Mouse (Mus musculus): ENCODE measurements around the gene Il4ra. TPM values are rescaled to one million over a fixed set of nuclear protein-coding genes. Genes with fewer than 3 reads are reported as not detected.

Il4ra gene
- polyA plus RNA-seq, 1 experiment, result 3.3 TPM

DNA sequence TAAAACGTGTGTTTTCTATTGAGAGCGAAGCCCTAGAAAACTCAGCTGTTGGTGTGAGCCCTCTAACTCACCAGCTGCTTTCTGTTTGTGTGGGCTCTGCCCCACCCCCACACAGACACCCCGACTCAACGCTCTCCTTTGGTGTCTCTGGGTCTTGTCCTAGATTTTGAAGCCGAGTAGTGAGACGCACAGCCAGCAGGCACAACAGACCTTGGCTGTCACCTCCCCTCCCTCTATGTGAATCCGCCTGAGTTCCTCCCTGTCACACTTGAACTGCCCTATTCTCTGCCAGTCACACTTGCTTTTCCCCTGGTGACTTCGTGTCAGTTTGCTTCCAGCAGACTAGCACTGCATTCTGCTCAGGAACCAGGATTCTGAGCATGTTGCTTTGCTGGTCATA lies 4.9 kb downstream of the Il4ra start:
- Histone ChIP-seq H3K4me1 (ENCODE audit: control insufficient read depth, insufficient read depth, low read length) (peaks cover 8% of the 10 kb centered on the region), H3K36me3 (ENCODE audit: control insufficient read depth, insufficient read depth, low read length) (no peaks in the 10 kb centered on the region), H3K27ac (ENCODE audit: control insufficient read depth, insufficient read depth, low read depth, low read length) (no peak overlapping the region), H3K27me3 (ENCODE audit: control insufficient read depth, insufficient read depth, low read length) (no peaks in the 10 kb centered on the region), H3K4me3 (ENCODE audit: control insufficient read depth, low read depth, low read length) (no peak overlapping the region)
- no peak for TF ChIP-seq POLR2A (IDR thresholded peaks at IDR 0.05; ENCODE audit: control insufficient read depth, low read depth, low read length)
- TF ChIP-seq CTCF (IDR thresholded peaks at IDR 0.05; ENCODE audit: control insufficient read depth, insufficient read depth, insufficient replicate concordance, low read depth, low read length), result no peak

DNA sequence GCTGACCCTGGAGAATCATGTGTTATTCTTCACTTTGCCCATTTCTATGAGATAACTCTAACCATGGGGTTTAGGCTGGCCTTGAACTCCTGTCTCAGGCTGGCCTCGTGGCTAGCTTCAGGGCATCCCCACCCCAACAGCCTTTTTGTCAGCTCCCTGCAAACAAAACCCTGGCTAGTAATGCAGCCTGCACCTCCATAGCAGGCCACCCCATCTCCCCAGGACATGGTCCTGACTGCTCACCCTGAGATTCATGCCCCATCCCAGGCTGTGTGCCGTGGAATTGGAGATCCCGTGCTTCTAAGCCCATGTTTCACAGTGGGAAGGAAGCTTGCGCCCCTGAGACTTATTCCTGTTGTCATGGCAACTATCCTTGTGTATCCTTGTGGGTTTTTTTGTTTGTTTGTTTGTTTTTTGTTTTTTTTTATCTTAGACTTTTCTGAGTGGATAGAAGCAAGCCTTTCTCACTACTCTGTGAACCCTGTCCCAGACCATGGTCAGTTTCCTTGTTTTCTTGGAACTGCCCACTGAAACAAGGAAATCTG lies 6.6 kb downstream of the Il4ra start:
- TF ChIP-seq POLR2A (IDR thresholded peaks at IDR 0.05; ENCODE audit: control insufficient read depth, low read depth, low read length) (no peak), CTCF (IDR thresholded peaks at IDR 0.05; ENCODE audit: control insufficient read depth, insufficient read depth, insufficient replicate concordance, low read depth, low read length) (no peak)
- no peak overlapping the region for H3K4me3 ChIP-seq (ENCODE audit: control insufficient read depth, low read depth, low read length)
- no peaks in the 10 kb centered on the region for H3K36me3 ChIP-seq (ENCODE audit: control insufficient read depth, insufficient read depth, low read length)
- no peaks in the 10 kb centered on the region for H3K27me3 ChIP-seq (ENCODE audit: control insufficient read depth, insufficient read depth, low read length)
- H3K4me1 ChIP-seq (ENCODE audit: control insufficient read depth, insufficient read depth, low read length), result peaks cover 2% of the 10 kb centered on the region; the same call in 1 of the 2 replicates
- H3K27ac ChIP-seq (ENCODE audit: control insufficient read depth, insufficient read depth, low read depth, low read length), result no peak overlapping the region

DNA sequence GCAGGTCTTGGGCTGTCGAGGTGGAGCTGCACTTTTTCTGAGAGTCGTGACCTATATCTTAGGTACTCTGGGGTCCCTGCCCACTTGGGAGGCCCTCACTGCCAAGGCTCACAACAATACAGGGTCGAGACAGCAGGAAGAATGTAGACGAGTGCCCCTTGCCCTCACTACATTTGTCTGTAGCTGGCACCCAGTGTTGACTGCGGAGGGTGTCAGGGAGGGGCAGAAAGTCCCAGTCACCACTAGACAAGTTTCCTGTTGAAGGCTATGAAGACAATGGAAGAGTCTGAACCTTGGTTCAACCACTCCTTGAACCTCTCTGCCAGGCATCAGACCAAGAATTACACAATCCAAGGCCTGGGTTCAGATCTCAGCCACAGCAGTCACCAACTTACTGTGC lies 7.1 kb downstream of the Il4ra start:
- TF ChIP-seq CTCF (IDR thresholded peaks at IDR 0.05; ENCODE audit: control insufficient read depth, insufficient read depth, insufficient replicate concordance, low read depth, low read length) (no peak), POLR2A (IDR thresholded peaks at IDR 0.05; ENCODE audit: control insufficient read depth, low read depth, low read length) (no peak)
- no peaks in the 10 kb centered on the region for H3K27me3 ChIP-seq (ENCODE audit: control insufficient read depth, insufficient read depth, low read length)
- no peak overlapping the region for H3K27ac ChIP-seq (ENCODE audit: control insufficient read depth, insufficient read depth, low read depth, low read length)
- H3K4me1 ChIP-seq (ENCODE audit: control insufficient read depth, insufficient read depth, low read length), result peaks cover 2% of the 10 kb centered on the region; the same call in 1 of the 2 replicates
- no peaks in the 10 kb centered on the region for H3K36me3 ChIP-seq (ENCODE audit: control insufficient read depth, insufficient read depth, low read length)
- no peak overlapping the region for H3K4me3 ChIP-seq (ENCODE audit: control insufficient read depth, low read depth, low read length)

DNA sequence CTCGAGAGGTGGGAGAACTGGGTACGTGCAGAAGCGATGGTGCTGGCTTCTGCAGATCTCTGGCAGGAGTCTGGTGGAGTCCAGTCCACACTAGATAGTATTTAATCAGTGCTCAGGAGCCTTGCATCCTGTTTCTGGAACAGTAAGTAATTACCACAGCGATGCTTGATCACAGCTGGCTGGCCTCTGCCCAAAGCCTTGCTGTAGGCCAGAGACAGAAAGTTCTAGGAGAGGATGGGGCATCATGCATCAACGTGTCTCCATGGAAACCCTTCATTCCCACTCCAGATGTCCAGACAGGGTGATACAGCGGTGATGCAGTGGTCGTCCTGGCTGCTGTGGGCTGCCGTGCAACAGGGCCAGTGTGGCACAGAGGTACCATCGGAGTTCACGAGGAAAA lies 7.6 kb downstream of the Il4ra start:
- Histone ChIP-seq H3K36me3 (ENCODE audit: control insufficient read depth, insufficient read depth, low read length) (no peaks in the 10 kb centered on the region), H3K4me3 (ENCODE audit: control insufficient read depth, low read depth, low read length) (no peak overlapping the region), H3K27ac (ENCODE audit: control insufficient read depth, insufficient read depth, low read depth, low read length) (no peak overlapping the region), H3K27me3 (ENCODE audit: control insufficient read depth, insufficient read depth, low read length) (no peaks in the 10 kb centered on the region), H3K4me1 (ENCODE audit: control insufficient read depth, insufficient read depth, low read length) (peaks cover 2% of the 10 kb centered on the region; the same call in 1 of the 2 replicates)
- no peak for TF ChIP-seq POLR2A (IDR thresholded peaks at IDR 0.05; ENCODE audit: control insufficient read depth, low read depth, low read length)
- no peak for TF ChIP-seq CTCF (IDR thresholded peaks at IDR 0.05; ENCODE audit: control insufficient read depth, insufficient read depth, insufficient replicate concordance, low read depth, low read length)

DNA sequence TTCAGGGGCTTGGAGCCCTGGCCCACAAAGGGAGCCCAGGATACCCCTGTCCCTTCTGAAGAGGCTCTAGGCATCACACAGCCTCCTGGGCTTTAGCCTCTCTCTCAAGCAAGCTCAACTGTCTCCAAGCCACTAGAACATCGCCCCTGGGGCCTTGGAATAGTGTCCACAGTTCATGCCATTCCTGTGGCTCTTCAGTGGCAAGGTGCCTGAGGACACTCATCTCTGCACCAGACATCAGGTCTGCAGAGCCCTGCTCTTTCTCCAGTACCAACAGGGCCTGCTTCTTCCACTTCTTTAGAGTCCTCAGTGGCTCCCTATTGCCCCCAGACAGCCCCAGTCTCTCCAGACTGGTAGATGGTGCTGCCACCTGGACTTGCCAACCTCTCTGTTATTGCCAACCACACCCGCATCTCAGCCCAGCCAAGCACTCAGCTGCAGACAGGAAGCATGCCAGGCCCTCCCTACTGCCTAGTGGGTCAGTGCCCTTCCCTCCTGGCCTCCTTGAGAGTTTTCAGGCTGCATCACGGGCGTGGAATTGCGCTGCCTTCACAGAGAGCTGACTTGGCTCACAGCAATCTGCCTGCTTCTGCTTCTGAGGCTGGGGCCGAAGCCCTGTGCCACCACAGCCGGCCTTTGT lies 8.3 kb downstream of the Il4ra start:
- TF ChIP-seq CTCF (IDR thresholded peaks at IDR 0.05; ENCODE audit: control insufficient read depth, insufficient read depth, insufficient replicate concordance, low read depth, low read length), result no peak
- no peak for TF ChIP-seq POLR2A (IDR thresholded peaks at IDR 0.05; ENCODE audit: control insufficient read depth, low read depth, low read length)
- H3K27ac ChIP-seq (ENCODE audit: control insufficient read depth, insufficient read depth, low read depth, low read length), result no peak overlapping the region
- no peaks in the 10 kb centered on the region for H3K36me3 ChIP-seq (ENCODE audit: control insufficient read depth, insufficient read depth, low read length)
- H3K4me3 ChIP-seq (ENCODE audit: control insufficient read depth, low read depth, low read length), result no peak overlapping the region
- H3K27me3 ChIP-seq (ENCODE audit: control insufficient read depth, insufficient read depth, low read length), result no peaks in the 10 kb centered on the region
- H3K4me1 ChIP-seq (ENCODE audit: control insufficient read depth, insufficient read depth, low read length), result peaks cover 2% of the 10 kb centered on the region; the same call in 1 of the 2 replicates

DNA sequence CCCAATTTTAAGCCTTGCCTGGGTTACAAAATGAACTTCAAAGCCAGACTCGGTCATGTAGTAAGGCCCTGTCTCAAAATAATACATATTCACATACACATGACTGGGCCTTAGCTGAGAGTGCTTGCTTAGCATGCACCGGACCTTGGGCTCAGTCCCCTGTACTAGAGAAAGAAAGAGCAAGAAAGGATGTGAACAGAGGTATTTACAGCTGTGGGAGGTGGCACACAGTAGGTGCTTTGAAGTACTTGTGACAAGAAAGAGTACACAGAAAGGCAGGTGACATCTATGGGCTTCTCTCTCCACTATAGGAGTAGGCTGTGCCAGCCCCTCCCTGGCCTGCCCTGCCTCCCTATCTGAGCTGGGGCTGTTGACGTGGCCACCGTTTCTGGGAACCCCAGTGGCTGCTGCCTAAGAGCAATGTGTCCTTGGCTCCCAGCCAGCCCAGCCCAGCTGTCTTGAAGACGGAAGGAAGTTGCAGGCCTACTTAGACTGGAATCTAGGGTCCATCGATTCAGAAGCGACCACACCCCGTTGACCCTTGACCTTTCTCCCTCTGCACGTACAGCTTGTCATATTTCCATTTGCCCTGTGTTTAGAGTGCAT lies 9.3 kb downstream of the Il4ra start:
- TF ChIP-seq POLR2A (IDR thresholded peaks at IDR 0.05; ENCODE audit: control insufficient read depth, low read depth, low read length) (no peak), CTCF (IDR thresholded peaks at IDR 0.05; ENCODE audit: control insufficient read depth, insufficient read depth, insufficient replicate concordance, low read depth, low read length) (no peak)
- H3K27me3 ChIP-seq (ENCODE audit: control insufficient read depth, insufficient read depth, low read length), result no peaks in the 10 kb centered on the region
- peaks cover 2% of the 10 kb centered on the region; the same call in 1 of the 2 replicates for H3K4me1 ChIP-seq (ENCODE audit: control insufficient read depth, insufficient read depth, low read length)
- H3K27ac ChIP-seq (ENCODE audit: control insufficient read depth, insufficient read depth, low read depth, low read length), result no peak overlapping the region
- no peaks in the 10 kb centered on the region for H3K36me3 ChIP-seq (ENCODE audit: control insufficient read depth, insufficient read depth, low read length)
- H3K4me3 ChIP-seq (ENCODE audit: control insufficient read depth, low read depth, low read length), result no peak overlapping the region

DNA sequence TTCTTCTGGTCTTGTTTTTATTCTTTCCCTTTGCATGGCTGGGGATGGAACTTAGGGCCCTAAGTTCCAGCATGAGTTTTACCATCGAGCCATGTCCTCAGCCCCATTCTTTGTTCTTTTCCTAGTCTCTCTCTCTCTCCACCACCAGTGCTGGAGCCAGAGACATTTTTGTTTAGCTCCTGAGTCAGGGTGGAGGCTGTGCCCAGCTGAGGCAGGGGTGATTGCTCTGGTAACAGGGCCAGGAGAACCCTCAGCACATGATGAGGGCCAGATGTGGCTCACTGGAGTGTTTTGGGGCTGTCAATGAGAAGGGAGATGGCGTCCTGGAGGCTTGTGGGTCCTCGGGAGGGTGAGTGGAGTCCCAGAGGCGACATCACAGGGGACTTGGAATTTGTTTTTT lies 10.5 kb downstream of the Il4ra start:
- H3K27ac ChIP-seq (ENCODE audit: control insufficient read depth, insufficient read depth, low read depth, low read length), result no peak overlapping the region
- no peaks in the 10 kb centered on the region for H3K36me3 ChIP-seq (ENCODE audit: control insufficient read depth, insufficient read depth, low read length)
- TF ChIP-seq POLR2A (IDR thresholded peaks at IDR 0.05; ENCODE audit: control insufficient read depth, low read depth, low read length), result no peak
- TF ChIP-seq CTCF (IDR thresholded peaks at IDR 0.05; ENCODE audit: control insufficient read depth, insufficient read depth, insufficient replicate concordance, low read depth, low read length), result no peak
- no peaks in the 10 kb centered on the region for H3K27me3 ChIP-seq (ENCODE audit: control insufficient read depth, insufficient read depth, low read length)
- H3K4me3 ChIP-seq (ENCODE audit: control insufficient read depth, low read depth, low read length), result no peak overlapping the region
- peaks cover 2% of the 10 kb centered on the region; the same call in 1 of the 2 replicates for H3K4me1 ChIP-seq (ENCODE audit: control insufficient read depth, insufficient read depth, low read length)

Measured in testis, adult 2 months (tissue).